Mouse (Mus musculus): ENCODE measurements around the gene Rimbp3. TPM values are rescaled to one million over a fixed set of nuclear protein-coding genes. Genes with fewer than 3 reads are reported as not detected.

The Rimbp3 gene
- total and polyA plus RNA-seq, 3 experiments, result 0.06 to 0.34 TPM; not detected in 1

GRCm38 (mm10) chr16:17247727-17248126, 39.3 kb downstream of the Rimbp3 start:
- no peak overlapping the region for H3K4me3 ChIP-seq (replicated peaks in 1 of 3; ENCODE audit: low read depth in 2 of 3, low read length in 2 of 3, poor library complexity in 1 of 3)
- H3K4me2 ChIP-seq (ENCODE audit: insufficient read depth, low read depth, poor library complexity, severe bottlenecking), result no peak overlapping the region
- H3K27ac ChIP-seq (ENCODE audit: insufficient read depth, low read depth), result no peak overlapping the region
- TF ChIP-seq NELFE (IDR thresholded peaks at IDR 0.05; ENCODE audit: low read depth, low read length) (no peak), HCFC1 (IDR thresholded peaks at IDR 0.05; ENCODE audit: low read depth, low read length) (no peak), SIN3A (IDR thresholded peaks at IDR 0.05; ENCODE audit: low read length) (no peak), ETS1 (conservative IDR thresholded peaks at IDR 0.05; ENCODE audit: low read depth, low read length) (no peak)
- peaks cover 7 to 30% of the 10 kb centered on the region in 2 experiments for H3K4me1 ChIP-seq (ENCODE audit: control insufficient read depth in 1 of 2, insufficient read depth in 2 of 2)
- peaks cover 16% of the 10 kb centered on the region; the same call in 1 of the 2 replicates for H3K79me2 ChIP-seq (replicated peaks; ENCODE audit: control insufficient read depth, extremely low read depth, insufficient read depth, poor library complexity, severe bottlenecking)
- H3K9me3 ChIP-seq (replicated peaks; ENCODE audit: low read length), result no peaks in the 10 kb centered on the region
- no peak overlapping the region for H3K9ac ChIP-seq (ENCODE audit: insufficient read depth, low read depth)
- no peaks in the 10 kb centered on the region for H3K27me3 ChIP-seq (replicated peaks)
- DNase-seq (ENCODE audit: extremely low read depth), result no peak
- dilution Hi-C loops (cut with MboI; ENCODE audit: extremely low pct_ligation_motif_present, extremely low pct_unique_long_range_greater_than_20kb, low sequenced_read_pairs), result no loop called here
- in situ Hi-C loops (cut with MboI; ENCODE audit: low pct_ligation_motif_present, low pct_unique_long_range_greater_than_20kb, low sequenced_read_pairs), result no loop called here
- peaks cover 0 to 16% of the 10 kb centered on the region in 2 experiments for H3K36me3 ChIP-seq (replicated peaks in 1 of 2; ENCODE audit: control insufficient read depth in 1 of 2, insufficient read depth in 1 of 2, low read length in 1 of 2)

- Histone ChIP-seq H3K4me3 (replicated peaks in 1 of 3; ENCODE audit: low read depth in 2 of 3, low read length in 2 of 3, poor library complexity in 1 of 3) (no peak overlapping the region), H3K79me2 (replicated peaks; ENCODE audit: control insufficient read depth, extremely low read depth, insufficient read depth, poor library complexity, severe bottlenecking) (peaks cover 13% of the 10 kb centered on the region; the same call in 1 of the 2 replicates), H3K4me1 (ENCODE audit: control insufficient read depth in 1 of 2, insufficient read depth in 2 of 2) (peaks cover 7 to 28% of the 10 kb centered on the region in 2 experiments), H3K27ac (ENCODE audit: insufficient read depth, low read depth) (no peak overlapping the region), H3K9ac (ENCODE audit: insufficient read depth, low read depth) (no peak overlapping the region), H3K27me3 (replicated peaks) (no peaks in the 10 kb centered on the region), H3K36me3 (replicated peaks in 1 of 2; ENCODE audit: control insufficient read depth in 1 of 2, insufficient read depth in 1 of 2, low read length in 1 of 2) (peaks cover 0 to 15% of the 10 kb centered on the region in 2 experiments), H3K4me2 (ENCODE audit: insufficient read depth, low read depth, poor library complexity, severe bottlenecking) (no peak overlapping the region), H3K9me3 (replicated peaks; ENCODE audit: low read length) (no peaks in the 10 kb centered on the region)
- no peak for TF ChIP-seq ZMIZ1 (IDR thresholded peaks at IDR 0.05; ENCODE audit: low read depth, low read length)
- no peak for TF ChIP-seq POLR2A (IDR thresholded peaks at IDR 0.05; ENCODE audit: low read depth, low read length)
- no peak for TF ChIP-seq ZC3H11A (IDR thresholded peaks at IDR 0.05; ENCODE audit: low read depth, low read length)
- no peak for TF ChIP-seq TCF12 (IDR thresholded peaks at IDR 0.05; ENCODE audit: low read depth, low read length)
- no peak for TF ChIP-seq CHD1 (IDR thresholded peaks at IDR 0.05; ENCODE audit: low read depth, low read length)
- TF ChIP-seq RAD21 (IDR thresholded peaks at IDR 0.05; ENCODE audit: low read depth, low read length), result no peak
- no peak for TF ChIP-seq USF1 (IDR thresholded peaks at IDR 0.05; ENCODE audit: low read depth, low read length)
- TF ChIP-seq JUN (IDR thresholded peaks at IDR 0.05; ENCODE audit: insufficient read depth, low read depth, low read length), result no peak
- no peak for TF ChIP-seq MAZ (IDR thresholded peaks at IDR 0.05; ENCODE audit: low read depth, low read length)
- in situ Hi-C loops (cut with MboI; ENCODE audit: low pct_ligation_motif_present, low pct_unique_long_range_greater_than_20kb, low sequenced_read_pairs) (no loop called here), dilution Hi-C loops (cut with MboI; ENCODE audit: extremely low pct_ligation_motif_present, extremely low pct_unique_long_range_greater_than_20kb, low sequenced_read_pairs) (no loop called here)
- DNase-seq (ENCODE audit: extremely low read depth), result no peak
These were observed 40.7 kb downstream of the Rimbp3 start for GRCm38 (mm10) chr16:17249135-17249534.

GRCm38 (mm10) chr16:17251539-17251938, 43.1 kb downstream of the Rimbp3 start:
- Histone ChIP-seq H3K36me3 (replicated peaks in 1 of 2; ENCODE audit: control insufficient read depth in 1 of 2, insufficient read depth in 1 of 2, low read length in 1 of 2) (peaks cover 0 to 29% of the 10 kb centered on the region in 2 experiments), H3K4me3 (replicated peaks in 1 of 3; ENCODE audit: low read depth in 2 of 3, low read length in 2 of 3, poor library complexity in 1 of 3) (no peak overlapping the region), H3K27me3 (replicated peaks) (no peaks in the 10 kb centered on the region), H3K27ac (ENCODE audit: insufficient read depth, low read depth) (no peak overlapping the region), H3K4me1 (ENCODE audit: control insufficient read depth in 1 of 2, insufficient read depth in 2 of 2) (peaks cover 7 to 30% of the 10 kb centered on the region in 2 experiments), H3K9me3 (replicated peaks; ENCODE audit: low read length) (no peaks in the 10 kb centered on the region), H3K79me2 (replicated peaks; ENCODE audit: control insufficient read depth, extremely low read depth, insufficient read depth, poor library complexity, severe bottlenecking) (peaks cover 10% of the 10 kb centered on the region; the same call in 1 of the 2 replicates), H3K4me2 (ENCODE audit: insufficient read depth, low read depth, poor library complexity, severe bottlenecking) (no peak overlapping the region), H3K9ac (ENCODE audit: insufficient read depth, low read depth) (no peak overlapping the region)
- in situ Hi-C loops (cut with MboI; ENCODE audit: low pct_ligation_motif_present, low pct_unique_long_range_greater_than_20kb, low sequenced_read_pairs) (no loop called here), dilution Hi-C loops (cut with MboI; ENCODE audit: extremely low pct_ligation_motif_present, extremely low pct_unique_long_range_greater_than_20kb, low sequenced_read_pairs) (no loop called here)
- no peak for DNase-seq (ENCODE audit: extremely low read depth)
- no peak for TF ChIP-seq ZC3H11A (IDR thresholded peaks at IDR 0.05; ENCODE audit: low read depth, low read length)
- no peak for TF ChIP-seq KAT2A (IDR thresholded peaks at IDR 0.05; ENCODE audit: insufficient replicate concordance, low read length)
- no peak for TF ChIP-seq MEF2A (IDR thresholded peaks at IDR 0.05; ENCODE audit: borderline replicate concordance, low read depth, low read length)
- no peak for TF ChIP-seq CTCF (conservative IDR thresholded peaks at IDR 0.05 in 1 of 2, IDR thresholded peaks at IDR 0.05 in 1 of 2; ENCODE audit: low read depth in 2 of 2, low read length in 2 of 2)
- no peak for TF ChIP-seq MAZ (IDR thresholded peaks at IDR 0.05; ENCODE audit: low read depth, low read length)
- no peak for TF ChIP-seq NELFE (IDR thresholded peaks at IDR 0.05; ENCODE audit: low read depth, low read length)
